Mouse (Mus musculus) CH12.LX (cell line): ENCODE measurements at regions not wholly inside any gene's neighbourhood (a gene's known extent, or its start where the extent isn't known, plus 50 kb on each side); places are given as distances from the start of the nearest gene placed in this dataset.
A peak's percentile ranks its signal among the peaks of the same experiment; 100 is the strongest.

Experiments used
- CTCF ChIP-seq, 2 experiments: IDR thresholded peaks in 1 of 2; conservative IDR thresholded peaks in 1 of 2; 2 replicates each; pipeline ENCODE4 v1.5.1; 2011 to 2012; ENCODE audit warnings: low read depth in 2 of 2, low read length in 2 of 2, improper control_type of control experiment in 1 of 2, inconsistent platforms in 1 of 2, mild to moderate bottlenecking in 1 of 2, moderate library complexity in 1 of 2
- MXI1 ChIP-seq: IDR thresholded peaks from 2 replicates; pipeline ENCODE4 v1.6.1; 2011; ENCODE audit warnings: mild to moderate bottlenecking, low read depth, low read length, improper control_type of control experiment
- POLR2AphosphoS2 ChIP-seq: IDR thresholded peaks from 2 replicates; pipeline ENCODE4 v1.6.1; 2011; ENCODE audit warnings: low read depth, low read length, improper control_type of control experiment
- RCOR1 ChIP-seq: conservative IDR thresholded peaks from 2 replicates; pipeline ENCODE4 v1.6.1; 2012; ENCODE audit warnings: low read depth, mild to moderate bottlenecking, inconsistent platforms, low read length, improper control_type of control experiment
- SMC3 ChIP-seq: IDR thresholded peaks from 2 replicates; pipeline ENCODE4 v1.6.1; 2011; ENCODE audit warnings: low read depth, low read length, improper control_type of control experiment
- UBTF ChIP-seq: IDR thresholded peaks from 2 replicates; pipeline ENCODE4 v1.6.1; 2012; ENCODE audit warnings: low read depth, mild to moderate bottlenecking, inconsistent platforms, low read length, improper control_type of control experiment, moderate library complexity
- ZNF384 ChIP-seq: IDR thresholded peaks from 2 replicates; pipeline ENCODE4 v1.6.1; 2012; ENCODE audit warnings: low read depth, low read length, improper control_type of control experiment, inconsistent platforms

DNA sequence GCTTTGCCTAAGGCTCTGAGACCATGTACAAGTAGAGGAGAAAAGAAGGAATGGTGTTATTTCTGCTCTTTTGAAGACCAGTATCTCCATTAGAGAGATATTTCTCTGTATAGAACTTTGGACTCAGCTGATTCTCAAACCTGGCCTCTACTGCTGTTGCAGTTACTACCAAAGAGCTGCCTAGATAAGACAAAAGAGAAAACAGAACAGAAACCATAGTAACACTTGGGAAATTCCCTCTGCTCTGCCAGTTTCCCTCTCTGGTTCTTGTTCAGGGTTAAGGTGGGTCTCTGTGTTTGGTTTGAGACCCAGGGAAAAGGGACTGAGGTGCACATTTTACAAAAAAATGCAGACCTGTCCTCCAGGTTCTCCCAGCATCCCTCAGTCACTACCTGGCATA, 58.3 kb upstream of the Hmgcll1 start:
- TF ChIP-seq ZNF384 (peak; percentile 37; the same call in 1 of the 2 replicates), CTCF (conservative IDR thresholded peaks at IDR 0.05 in 1 of 2, IDR thresholded peaks at IDR 0.05 in 1 of 2; ENCODE audit: low read depth in 2 of 2, low read length in 2 of 2) (no peak), SMC3 (no peak), UBTF (no peak), RCOR1 (no peak), MXI1 (no peak), POLR2AphosphoS2 (no peak)
